Mouse (Mus musculus): ENCODE measurements around the gene Catsper1. TPM values are rescaled to one million over a fixed set of nuclear protein-coding genes. Genes with fewer than 3 reads are reported as not detected.
"Not testable (repeated sequence)": the region's sequence is repeated elsewhere in the genome, so short reads cannot be mapped to it uniquely, and the experiment has no call there.

Catsper1 gene
- polyA plus RNA-seq, 1 experiment from 2014 or later = not detected

GRCm38 (mm10) chr19:5348064-5348463 is 12.5 kb downstream of the Catsper1 start:
- Histone ChIP-seq H3K4me2 (ENCODE audit: low read depth, low read length) (no peak overlapping the region), H3K27me3 (ENCODE audit: control insufficient read depth, insufficient read depth, low read length) (no peaks in the 10 kb centered on the region), H3K9ac (ENCODE audit: low read length) (no peak overlapping the region), H3K9me3 (replicated peaks; ENCODE audit: control insufficient read depth, low read length) (no peaks in the 10 kb centered on the region), H3K36me3 (ENCODE audit: control insufficient read depth, insufficient read depth) (no peaks in the 10 kb centered on the region), H3K4me3 (ENCODE audit: low read length) (no peak overlapping the region), H3K4me1 (ENCODE audit: control insufficient read depth, insufficient read depth, low read length) (peaks cover 10% of the 10 kb centered on the region), H3K27ac (ENCODE audit: low read length) (no peak overlapping the region)
- no peak for ATAC-seq (replicated peaks; ENCODE audit: extremely low read depth, insufficient read depth, low FRiP score)
- WGBS = 70% methylated on average over 6 of the region's 6 CpGs

DNA sequence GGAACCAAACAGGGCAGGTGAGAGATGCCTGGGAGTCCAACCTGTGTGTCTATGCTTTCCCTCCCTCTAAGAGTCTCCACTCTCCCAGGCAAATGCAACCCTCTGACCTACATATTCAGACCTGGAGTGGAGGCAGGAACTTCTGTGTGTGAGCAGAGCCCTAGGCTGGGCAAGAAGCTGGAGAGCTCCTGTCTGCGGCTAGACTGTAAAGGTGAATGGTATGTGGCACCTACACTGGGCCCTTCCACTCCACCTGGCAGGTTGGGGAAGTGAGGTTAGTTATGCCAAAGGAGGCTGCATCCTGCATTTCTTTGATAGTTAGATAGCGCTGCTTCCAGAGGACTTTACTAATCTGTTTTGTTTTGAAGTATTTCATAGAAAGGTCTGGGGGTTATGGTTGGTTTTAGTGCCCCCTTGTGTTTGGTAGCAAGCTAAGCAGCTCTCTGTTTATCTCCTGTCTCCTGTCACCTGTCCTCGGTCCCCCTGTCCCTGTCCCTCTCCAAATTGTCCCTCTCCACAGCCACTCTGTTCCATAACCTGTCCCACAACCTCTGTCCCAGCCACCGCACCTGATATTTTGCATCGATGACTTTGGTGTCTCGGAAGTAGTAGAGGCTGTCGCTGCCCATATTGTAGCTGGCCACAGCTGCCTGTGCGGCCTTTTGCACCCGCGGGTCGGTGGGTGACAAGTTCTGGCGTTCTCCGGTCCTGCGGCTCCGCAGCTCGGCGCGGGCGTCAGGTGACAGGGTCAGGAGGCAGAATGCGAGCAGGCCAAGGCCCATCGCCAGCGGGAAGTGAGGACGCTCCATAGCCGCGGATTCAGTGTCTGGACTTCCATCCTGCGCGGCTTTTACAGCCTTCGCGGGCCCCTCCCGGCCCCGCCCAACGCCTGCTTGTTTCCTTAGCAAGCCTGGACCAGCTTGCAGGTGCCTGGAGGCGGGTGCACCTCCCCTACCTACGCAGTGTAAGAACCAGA is 13.3 kb downstream of the Catsper1 start:
- Histone ChIP-seq H3K27me3 (ENCODE audit: control insufficient read depth, insufficient read depth, low read length) (no peaks in the 10 kb centered on the region), H3K9ac (ENCODE audit: low read length) (peak overlapping the region; percentile 74), H3K4me3 (ENCODE audit: low read length) (peak overlapping the region; percentile 55), H3K9me3 (replicated peaks; ENCODE audit: control insufficient read depth, low read length) (no peaks in the 10 kb centered on the region), H3K4me2 (ENCODE audit: low read depth, low read length) (peak overlapping the region; percentile 89), H3K27ac (ENCODE audit: low read length) (no peak overlapping the region), H3K4me1 (ENCODE audit: control insufficient read depth, insufficient read depth, low read length) (peaks cover 10% of the 10 kb centered on the region), H3K36me3 (ENCODE audit: control insufficient read depth, insufficient read depth) (no peaks in the 10 kb centered on the region)
- 4% methylated on average over 34 of the region's 34 CpGs for WGBS
- ATAC-seq (replicated peaks; ENCODE audit: extremely low read depth, insufficient read depth, low FRiP score) = peak; percentile 44; the same call in 1 of the 2 replicates

GRCm38 (mm10) chr19:5349502-5349873 is 13.9 kb downstream of the Catsper1 start, which contains the start of gene Cst6:
Cst6 (minus strand) TSS chr19:5349574.
- peak within 1 kb of the TSS; percentile 55 for H3K4me3 ChIP-seq (ENCODE audit: low read length)
- not testable (repeated sequence) for H3K36me3 ChIP-seq (ENCODE audit: control insufficient read depth, insufficient read depth); ATAC-seq (replicated peaks; ENCODE audit: extremely low read depth, insufficient read depth, low FRiP score); H3K27ac ChIP-seq (ENCODE audit: low read length); H3K9me3 ChIP-seq (replicated peaks; ENCODE audit: control insufficient read depth, low read length); H3K4me1 ChIP-seq (ENCODE audit: control insufficient read depth, insufficient read depth, low read length); H3K27me3 ChIP-seq (ENCODE audit: control insufficient read depth, insufficient read depth, low read length)
- peak within 1 kb of the TSS; percentile 74 for H3K9ac ChIP-seq (ENCODE audit: low read length)
- WGBS = 64% methylated on average over 6 of the region's 6 CpGs
- peak within 1 kb of the TSS; percentile 89 for H3K4me2 ChIP-seq (ENCODE audit: low read depth, low read length)

- WGBS = 57% methylated on average over 2 of the region's 2 CpGs
- no peak overlapping the region for H3K4me2 ChIP-seq (ENCODE audit: low read depth, low read length)
- H3K27ac ChIP-seq (ENCODE audit: low read length) = no peak overlapping the region
- no peaks in the 10 kb centered on the region for H3K9me3 ChIP-seq (replicated peaks; ENCODE audit: control insufficient read depth, low read length)
- no peaks in the 10 kb centered on the region for H3K27me3 ChIP-seq (ENCODE audit: control insufficient read depth, insufficient read depth, low read length)
- H3K4me1 ChIP-seq (ENCODE audit: control insufficient read depth, insufficient read depth, low read length) = peaks cover 5% of the 10 kb centered on the region
- H3K36me3 ChIP-seq (ENCODE audit: control insufficient read depth, insufficient read depth) = no peaks in the 10 kb centered on the region
- no peak overlapping the region for H3K9ac ChIP-seq (ENCODE audit: low read length)
- ATAC-seq (replicated peaks; ENCODE audit: extremely low read depth, insufficient read depth, low FRiP score) = no peak
- no peak overlapping the region for H3K4me3 ChIP-seq (ENCODE audit: low read length)
Observed at GRCm38 (mm10) chr19:5353609-5354008, 18.1 kb downstream of the Catsper1 start.

GRCm38 (mm10) chr19:5356080-5356479 is 20.5 kb downstream of the Catsper1 start:
- Histone ChIP-seq H3K4me2 (ENCODE audit: low read depth, low read length) (no peak overlapping the region), H3K9ac (ENCODE audit: low read length) (no peak overlapping the region), H3K4me3 (ENCODE audit: low read length) (no peak overlapping the region), H3K27ac (ENCODE audit: low read length) (no peak overlapping the region), H3K9me3 (replicated peaks; ENCODE audit: control insufficient read depth, low read length) (no peaks in the 10 kb centered on the region), H3K36me3 (ENCODE audit: control insufficient read depth, insufficient read depth) (no peaks in the 10 kb centered on the region), H3K27me3 (ENCODE audit: control insufficient read depth, insufficient read depth, low read length) (no peaks in the 10 kb centered on the region), H3K4me1 (ENCODE audit: control insufficient read depth, insufficient read depth, low read length) (no peaks in the 10 kb centered on the region)
- ATAC-seq (replicated peaks; ENCODE audit: extremely low read depth, insufficient read depth, low FRiP score) = no peak
- WGBS = no CpG with 5 or more reads among the region's 1 CpGs

GRCm38 (mm10) chr19:5362186-5362585 is 26.6 kb downstream of the Catsper1 start:
- peaks cover 10% of the 10 kb centered on the region for H3K4me1 ChIP-seq (ENCODE audit: control insufficient read depth, insufficient read depth, low read length)
- H3K4me2 ChIP-seq (ENCODE audit: low read depth, low read length) = no peak overlapping the region
- H3K9me3 ChIP-seq (replicated peaks; ENCODE audit: control insufficient read depth, low read length) = no peaks in the 10 kb centered on the region
- H3K27ac ChIP-seq (ENCODE audit: low read length) = peak overlapping the region; percentile 48; the same call in 1 of the 2 replicates
- peaks cover 8% of the 10 kb centered on the region for H3K36me3 ChIP-seq (ENCODE audit: control insufficient read depth, insufficient read depth)
- ATAC-seq (replicated peaks; ENCODE audit: extremely low read depth, insufficient read depth, low FRiP score) = no peak
- no peaks in the 10 kb centered on the region for H3K27me3 ChIP-seq (ENCODE audit: control insufficient read depth, insufficient read depth, low read length)
- WGBS = 81% methylated on average over 2 of the region's 2 CpGs
- H3K9ac ChIP-seq (ENCODE audit: low read length) = 0 out of 2 replicates have a peak overlapping the region, but pooled peaks have one; percentile 30
- H3K4me3 ChIP-seq (ENCODE audit: low read length) = no peak overlapping the region

- ATAC-seq (replicated peaks; ENCODE audit: extremely low read depth, insufficient read depth, low FRiP score) = no peak
- Histone ChIP-seq H3K4me2 (ENCODE audit: low read depth, low read length) (no peak overlapping the region), H3K9ac (ENCODE audit: low read length) (no peak overlapping the region), H3K4me3 (ENCODE audit: low read length) (no peak overlapping the region), H3K36me3 (ENCODE audit: control insufficient read depth, insufficient read depth) (peaks cover 16% of the 10 kb centered on the region), H3K4me1 (ENCODE audit: control insufficient read depth, insufficient read depth, low read length) (peaks cover 20% of the 10 kb centered on the region), H3K27ac (ENCODE audit: low read length) (no peak overlapping the region), H3K27me3 (ENCODE audit: control insufficient read depth, insufficient read depth, low read length) (no peaks in the 10 kb centered on the region), H3K9me3 (replicated peaks; ENCODE audit: control insufficient read depth, low read length) (no peaks in the 10 kb centered on the region)
- whole genome bisulfite sequencing = 80% methylated on average over 2 of the region's 2 CpGs
Observed at GRCm38 (mm10) chr19:5364124-5364523, 28.6 kb downstream of the Catsper1 start.

GRCm38 (mm10) chr19:5365751-5366150 is 30.2 kb downstream of the Catsper1 start:
- ATAC-seq (replicated peaks; ENCODE audit: extremely low read depth, insufficient read depth, low FRiP score) = no peak
- peak overlapping the region; percentile 98 for H3K27ac ChIP-seq (ENCODE audit: low read length)
- peak overlapping the region; percentile 90 for H3K9ac ChIP-seq (ENCODE audit: low read length)
- WGBS = 16% methylated on average over 11 of the region's 11 CpGs
- peak overlapping the region; percentile 98 for H3K4me2 ChIP-seq (ENCODE audit: low read depth, low read length)
- no peaks in the 10 kb centered on the region for H3K27me3 ChIP-seq (ENCODE audit: control insufficient read depth, insufficient read depth, low read length)
- H3K4me1 ChIP-seq (ENCODE audit: control insufficient read depth, insufficient read depth, low read length) = peaks cover 20% of the 10 kb centered on the region
- H3K36me3 ChIP-seq (ENCODE audit: control insufficient read depth, insufficient read depth) = peaks cover 30% of the 10 kb centered on the region
- H3K9me3 ChIP-seq (replicated peaks; ENCODE audit: control insufficient read depth, low read length) = no peaks in the 10 kb centered on the region
- H3K4me3 ChIP-seq (ENCODE audit: low read length) = peak overlapping the region; percentile 99

Measured in heart, embryonic 16.5 days (tissue).